In genomic region chr11:79144043-79144591, GRCm38 (mm10) we compare ENCODE assay signal across 10 mouse cellular contexts. TPM values are rescaled to one million over a fixed set of nuclear protein-coding genes. Genes with fewer than 3 reads are reported as not detected.
DNase-seq lines count a peak whose midpoint lies in the region; ATAC-seq lines count a peak whose summit lies in the region.
"Had no signal": no experiment of that assay in that cellular context is flagged by ENCODE, and none has a peak within 500 bp of the region (broad histone marks: within the 10 kb centered on the region; RNA-seq: fewer than 3 reads in every experiment).

No protein-coding gene starts in this region.

- H3K36me3 ChIP-seq in kidney, embryonic 16.5 days (ENCODE audit: insufficient read depth, low read length): no peaks in the 10 kb centered on the region
- no peaks in the 10 kb centered on the region for H3K36me3 ChIP-seq in embryonic facial prominence, embryonic 14.5 days (ENCODE audit: control insufficient read depth, insufficient read depth, low read length)
- H3K36me3 ChIP-seq: G1E had no signal

- WGBS in kidney, embryonic 16.5 days: 78% methylated on average over 2 of the region's 2 CpGs
- 78% methylated on average over 2 of the region's 2 CpGs for WGBS in embryonic facial prominence, embryonic 14.5 days

- DNase-seq in kidney, postnatal 36 days: no peak
- DNase-seq in embryonic facial prominence, embryonic 14.5 days (ENCODE audit: low spot score): no peak
- DNase-seq in induced T-regulatory cell, adult 2 months (ENCODE audit: low read depth): peak; percentile 59
- peak; percentile 15 for DNase-seq in naive thymus-derived CD4-positive, alpha-beta T cell, adult 2 months (ENCODE audit: low read depth)
- no peak for DNase-seq in layer of hippocampus, adult 8-10 months (ENCODE audit: low spot score in 2 of 2)
- no peak for DNase-seq in testis, postnatal 14 days (ENCODE audit: low spot score)
- DNase-seq: thymus, postnatal 4 days had no signal

- no peak overlapping the region for H3K27ac ChIP-seq in kidney, embryonic 16.5 days (ENCODE audit: low read length)
- no peak overlapping the region for H3K27ac ChIP-seq in embryonic facial prominence, embryonic 14.5 days (replicated peaks; ENCODE audit: low read depth, low read length)

- ATAC-seq in kidney, embryonic 16.5 days (ENCODE audit: low FRiP score, low TSS enrichment): no peak
- ATAC-seq in embryonic facial prominence, embryonic 14.5 days (ENCODE audit: low read depth): no peak
- ATAC-seq in activated CD4-positive, CD25-positive, alpha-beta regulatory T cell, adult 4 months: no peak

- no peak overlapping the region for H3K9ac ChIP-seq in kidney, embryonic 16.5 days (replicated peaks; ENCODE audit: low read length)
- no peak overlapping the region for H3K9ac ChIP-seq in embryonic facial prominence, embryonic 14.5 days (ENCODE audit: low read depth, low read length)

- H3K9me3 ChIP-seq in kidney, embryonic 16.5 days (ENCODE audit: low read length): no peaks in the 10 kb centered on the region
- no peaks in the 10 kb centered on the region for H3K9me3 ChIP-seq in embryonic facial prominence, embryonic 14.5 days (ENCODE audit: control insufficient read depth, low read length)
- H3K9me3 ChIP-seq: G1E had no signal

- no peak overlapping the region for H3K4me3 ChIP-seq in kidney, embryonic 16.5 days (ENCODE audit: low read length)
- H3K4me3 ChIP-seq in embryonic facial prominence, embryonic 14.5 days (ENCODE audit: low read depth, low read length): peak overlapping the region; percentile 95; the same call in 1 of the 2 replicates

- no peaks in the 10 kb centered on the region for H3K27me3 ChIP-seq in kidney, embryonic 16.5 days (ENCODE audit: insufficient read depth, low read length)
- no peaks in the 10 kb centered on the region for H3K27me3 ChIP-seq in embryonic facial prominence, embryonic 14.5 days (replicated peaks; ENCODE audit: control insufficient read depth, insufficient read depth, low read length)

- peak overlapping the region; percentile 72; the same call in 1 of the 2 replicates for H3K4me2 ChIP-seq in kidney, embryonic 16.5 days (replicated peaks; ENCODE audit: low read depth, low read length)
- H3K4me2 ChIP-seq in embryonic facial prominence, embryonic 14.5 days (ENCODE audit: low read depth, low read length): peak overlapping the region; percentile 87

- peaks cover 29% of the 10 kb centered on the region for H3K4me1 ChIP-seq in kidney, embryonic 16.5 days (ENCODE audit: insufficient read depth, low read length)
- peaks cover 30% of the 10 kb centered on the region for H3K4me1 ChIP-seq in embryonic facial prominence, embryonic 14.5 days (ENCODE audit: control insufficient read depth, insufficient read depth, low read length)

RNA-seq across cellular contexts. Expression of gene Ksr1, which starts 2.1 kb away (rescaled TPM):
- polyA plus RNA-seq in kidney, embryonic 16.5 days (2015; fragmentation: Nextera tagmentation; extraction: Ambion mirVana): 3.5 and 3.8 TPM in 2 replicates
- 10.4 and 10.8 TPM in 2 replicates for polyA plus RNA-seq in embryonic facial prominence, embryonic 14.5 days (2014; fragmentation: Nextera tagmentation; extraction: Ambion mirVana)
- 100 to 1,000 TPM; 138 to 198 (median 174) TPM for total RNA-seq in layer of hippocampus, adult 8-10 months (2022)
- polyA plus RNA-seq in activated CD4-positive, CD25-positive, alpha-beta regulatory T cell, adult 4 months (2017; shearing (Covaris generic)): 1 to 10 TPM; 2.9 to 3.8 TPM

Comparison
In these comparisons a context has a peak if more than half of its experiments do, and no peak if none do; other contexts are left out.
1. DNase-seq: peak in induced T-regulatory cell, adult 2 months (single experiment) and naive thymus-derived CD4-positive, alpha-beta T cell, adult 2 months (single experiment); none in kidney, postnatal 36 days (0 of 2), embryonic facial prominence, embryonic 14.5 days (single experiment), layer of hippocampus, adult 8-10 months (0 of 2) and testis, postnatal 14 days (single experiment).